Mouse (Mus musculus) hematopoietic stem cell, adult 5-6 weeks (primary cell): ENCODE results near the gene Sema4a. TPM values are rescaled to one million over a fixed set of nuclear protein-coding genes. Genes with fewer than 3 reads are reported as not detected.
A peak's percentile ranks its signal among the peaks of the same experiment; 100 is the strongest.

ENCODE experiments used
- ATAC-seq, 2 experiments: fragments of 125-278 bp in 1 of 2; replicated peaks in 1 of 2; 2 replicates each; pipeline ENCODE4 v1.8.0; 2016 to 2017; ENCODE audit warnings: inconsistent platforms in 2 of 2, mild to moderate bottlenecking in 2 of 2, moderate number of reproducible peaks in 2 of 2, low read depth in 1 of 2, moderate TSS enrichment in 1 of 2; ENCODE audit not compliant: low FRiP score in 2 of 2, poor library complexity in 2 of 2, severe bottlenecking in 2 of 2, insufficient read depth in 1 of 2, low TSS enrichment in 1 of 2
- total RNA-seq: library from RNA; stranded (forward); fragments of 172-1452, 232-1000 nt; gene quantifications from 2 replicates; pipeline ENCODE4 v1.2.3, GENCODE M21; 2017

The Sema4a gene
- total RNA-seq, 1 experiment from 2014 or later: 4.3 TPM

GRCm38 (mm10) chr3:88467116-88467824 lies 6.3 kb upstream of the Sema4a start:
- peak; percentile 81 to 93 for ATAC-seq

- peak in 1 of 2 experiments; percentile 29; a peak in 1 of 4 replicates for ATAC-seq
Measured at GRCm38 (mm10) chr3:88465127-88465526, 4.1 kb upstream of the Sema4a start.

GRCm38 (mm10) chr3:88464425-88464824 lies 3.4 kb upstream of the Sema4a start:
- ATAC-seq: peak; percentile 29 to 40; a peak in 2 of 4 replicates

- ATAC-seq: no peak
Measured at GRCm38 (mm10) chr3:88460029-88460428, 953 bp downstream of the Sema4a start.

DNA sequence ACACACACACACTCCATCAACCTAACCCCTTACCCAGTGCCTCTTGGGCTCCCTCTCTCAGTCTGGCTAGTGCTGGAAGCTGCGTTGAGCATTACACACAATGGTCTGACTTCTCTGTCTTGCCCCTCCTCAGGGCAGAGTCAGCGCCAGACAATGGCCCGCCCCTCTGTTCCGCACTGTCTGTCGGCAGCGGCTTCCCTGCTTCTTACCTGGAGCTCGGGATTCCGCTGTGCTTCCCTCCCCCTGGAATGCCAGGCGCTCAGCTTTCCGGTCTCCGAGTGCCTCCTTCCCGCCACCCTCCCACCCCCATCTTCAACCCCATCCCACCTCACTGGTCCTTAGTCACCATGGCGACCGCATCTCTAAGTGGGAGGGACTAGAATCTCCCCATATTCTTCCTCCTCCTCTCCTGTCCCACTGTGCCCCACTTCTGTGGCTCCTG lies 2.2 kb downstream of the Sema4a start:
- no peak for ATAC-seq

DNA sequence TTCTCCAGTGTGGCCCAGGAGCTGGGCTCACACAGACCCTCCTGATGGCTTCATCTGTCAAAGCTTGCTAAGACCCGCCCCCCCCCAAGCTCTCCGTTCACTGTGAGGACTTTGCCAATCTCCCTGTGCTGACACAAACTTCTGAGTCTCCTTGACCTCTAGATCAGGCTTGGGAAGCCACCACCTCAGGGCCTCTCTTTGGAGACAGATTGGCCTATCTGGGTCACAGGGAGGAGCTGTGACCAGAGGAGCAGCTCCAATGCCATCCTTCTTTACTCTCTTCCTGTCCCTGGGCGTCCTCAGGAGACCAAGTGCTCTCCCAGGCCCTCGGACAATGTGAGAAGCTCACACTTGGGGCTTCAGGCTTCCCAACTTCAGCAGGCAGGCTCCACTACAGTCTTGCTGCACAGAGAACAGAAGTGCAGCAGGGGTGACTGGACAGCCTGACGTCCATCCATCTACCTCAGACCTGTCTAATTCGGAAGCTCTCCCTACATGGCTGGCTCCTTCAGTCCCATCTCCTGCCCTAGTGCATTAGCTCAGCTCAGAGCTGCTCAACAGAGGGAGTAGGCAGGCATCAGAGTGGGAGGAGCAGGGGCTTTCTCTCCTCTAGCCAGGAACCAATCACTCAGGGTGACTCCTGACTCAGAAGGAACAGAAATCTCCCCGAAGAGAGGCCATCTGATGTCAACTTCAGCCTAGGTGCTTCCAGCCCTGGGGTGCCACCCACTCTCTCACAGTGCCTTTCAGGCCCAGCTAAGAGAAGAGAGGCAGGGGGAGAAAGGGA lies 4.0 kb downstream of the Sema4a start:
- ATAC-seq: no peak

GRCm38 (mm10) chr3:88456313-88456712 lies 4.7 kb downstream of the Sema4a start:
- no peak for ATAC-seq

DNA sequence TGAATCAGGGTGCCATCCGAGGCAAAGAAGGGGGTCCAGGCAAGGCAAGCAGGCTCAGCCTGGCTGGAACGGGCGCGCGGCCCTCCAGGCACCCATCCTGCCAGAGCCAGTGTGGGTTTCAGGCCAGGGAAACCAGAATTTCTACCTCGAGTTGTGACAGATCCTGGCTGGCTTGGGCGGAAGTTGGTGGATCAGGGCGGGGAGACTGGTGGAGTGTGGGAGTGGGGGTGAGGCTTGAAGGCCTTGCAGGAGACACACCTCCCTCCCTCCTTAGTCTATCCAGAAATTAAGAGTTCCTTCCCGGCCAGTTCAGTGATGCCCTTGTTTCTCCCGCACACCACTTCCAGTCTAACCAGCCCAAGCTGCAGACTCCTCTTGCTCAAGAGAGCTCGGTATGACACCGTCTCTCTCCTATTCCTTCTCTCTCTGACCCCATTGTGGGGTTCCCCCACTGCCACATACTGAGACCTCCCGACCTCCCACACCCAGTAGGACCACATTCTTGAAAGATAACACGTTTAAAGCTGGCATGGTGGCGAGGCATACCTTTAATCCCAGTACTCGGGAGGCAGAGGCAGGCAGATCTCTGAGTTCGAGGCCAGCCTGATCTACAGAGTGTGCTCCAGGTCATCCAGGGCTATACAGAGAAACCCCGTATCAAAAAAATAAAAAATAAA lies 5.3 kb downstream of the Sema4a start:
- ATAC-seq: peak in 1 of 2 experiments; percentile 18; a peak in 1 of 4 replicates

- ATAC-seq: peak; percentile 6 to 24; a peak in 2 of 4 replicates
Measured at GRCm38 (mm10) chr3:88454762-88455587, 6.0 kb downstream of the Sema4a start.

DNA sequence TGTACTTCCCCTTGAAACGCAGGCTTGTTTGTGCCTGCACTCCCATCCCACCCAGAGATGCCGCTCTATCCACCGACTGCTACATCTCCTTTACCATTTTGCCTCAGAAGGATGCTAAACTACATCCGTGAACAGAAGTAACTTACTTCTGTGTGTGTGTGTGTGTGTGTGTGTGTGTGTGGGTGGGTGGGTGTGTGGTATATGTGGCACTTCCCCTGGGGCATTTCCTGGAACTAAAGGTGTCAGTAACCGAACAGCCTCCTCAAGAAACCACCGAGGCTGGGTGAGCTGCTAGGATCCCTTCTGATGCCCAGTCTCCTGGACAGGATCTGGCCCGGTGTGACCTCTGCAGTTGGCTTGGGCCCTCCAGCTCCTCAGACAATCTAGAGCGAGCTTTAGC lies 7.0 kb downstream of the Sema4a start:
- peak; percentile 33 to 40; a peak in 2 of 4 replicates for ATAC-seq

- no peak for ATAC-seq
Measured at GRCm38 (mm10) chr3:88453369-88453768, 7.6 kb downstream of the Sema4a start.

DNA sequence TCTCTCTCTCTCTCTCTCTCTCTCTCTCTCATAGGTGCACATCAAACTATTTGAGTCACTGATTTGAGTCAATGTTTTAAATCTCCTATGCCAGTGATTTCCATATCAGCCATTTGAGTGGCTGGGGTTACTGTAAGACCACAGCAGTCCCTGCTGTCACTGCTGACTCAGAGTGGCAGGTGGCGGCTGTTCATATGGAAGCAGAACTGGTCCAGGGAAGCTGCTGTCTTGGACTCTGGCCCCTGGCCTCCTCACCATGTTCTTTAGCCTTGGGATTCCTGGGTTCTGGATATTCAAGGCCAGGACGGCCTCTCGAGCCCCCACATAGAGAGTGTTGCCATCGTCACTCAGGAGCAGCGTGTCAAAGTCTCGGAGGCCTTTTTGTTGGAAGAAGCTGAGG lies 8.3 kb downstream of the Sema4a start:
- ATAC-seq: no peak

GRCm38 (mm10) chr3:88452246-88452645 lies 8.7 kb downstream of the Sema4a start:
- no peak for ATAC-seq

DNA sequence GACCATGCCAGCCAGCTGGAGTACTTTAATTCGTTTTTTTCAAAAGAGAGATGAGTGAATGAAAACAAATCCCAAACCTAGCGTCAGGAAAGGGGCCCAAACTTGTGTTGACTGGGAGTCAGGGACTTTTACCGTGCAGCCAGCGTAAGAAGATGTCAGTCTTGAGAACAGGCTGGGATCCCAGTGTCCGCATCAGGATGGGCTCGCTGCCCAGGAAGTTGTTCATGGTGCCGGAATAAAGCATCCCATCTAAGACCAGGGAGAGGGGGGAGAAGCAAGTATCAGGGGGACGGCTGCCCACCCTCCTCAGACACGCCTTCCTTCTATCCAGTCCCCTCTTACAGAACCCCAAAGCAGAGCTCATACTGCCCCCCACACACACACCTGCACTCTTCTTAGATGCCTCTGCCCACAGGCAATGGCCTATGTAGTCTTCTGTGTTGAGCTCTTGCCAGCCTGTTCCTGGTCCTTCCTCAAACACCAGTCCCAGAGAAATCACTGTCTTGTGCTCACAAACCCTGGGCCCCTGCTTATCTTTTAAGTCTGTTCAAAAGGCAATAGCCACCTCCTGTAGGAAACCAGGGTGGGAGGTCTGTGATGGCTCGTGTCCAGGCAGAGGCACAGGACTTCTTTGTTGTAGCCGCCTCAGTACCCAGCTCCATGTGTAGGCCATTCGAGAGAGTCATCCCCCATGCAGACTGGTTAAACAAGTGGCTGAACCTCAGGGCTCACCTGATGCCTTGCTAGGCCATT lies 10.4 kb downstream of the Sema4a start:
- no peak for ATAC-seq

GRCm38 (mm10) chr3:88449395-88450023 lies 11.5 kb downstream of the Sema4a start:
- ATAC-seq: no peak

- no peak for ATAC-seq
Measured at GRCm38 (mm10) chr3:88448443-88448842, 12.5 kb downstream of the Sema4a start.
